In the genomic region with DNA sequence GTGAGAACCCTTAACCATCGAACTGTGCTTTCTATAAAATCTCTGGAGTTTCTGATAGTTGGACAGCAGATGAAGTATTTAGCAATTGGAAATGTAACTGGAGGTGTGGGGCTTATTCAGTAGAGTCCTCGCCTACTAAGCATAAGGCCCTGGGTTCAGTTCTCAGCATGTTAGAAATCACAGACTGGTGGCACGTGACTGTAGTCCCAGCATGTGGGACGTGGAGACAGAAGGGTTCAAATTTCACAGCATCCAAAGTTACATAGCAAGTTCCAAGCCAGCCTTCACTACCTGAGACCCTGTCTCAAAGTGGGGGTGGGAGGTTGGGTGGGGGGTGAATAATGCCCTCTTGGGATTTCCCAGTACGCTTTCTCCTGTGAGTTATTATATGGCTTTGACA, we compare ENCODE assay signal across 10 mouse cellular contexts. TPM values are rescaled to one million over a fixed set of nuclear protein-coding genes. Genes with fewer than 3 reads are reported as not detected.
"Had no signal": no experiment of that assay in that cellular context is flagged by ENCODE, and none has a peak within 500 bp of the region (broad histone marks: within the 10 kb centered on the region; RNA-seq: fewer than 3 reads in every experiment).

No protein-coding gene starts in this region.

- H3K27ac ChIP-seq: liver, embryonic 15.5 days; stomach, embryonic 15.5 days had no signal

- ATAC-seq: lung, postnatal 0 days had no signal

- H3K4me1 ChIP-seq: liver, embryonic 15.5 days; stomach, embryonic 15.5 days had no signal

- H3K36me3 ChIP-seq: liver, embryonic 15.5 days; stomach, embryonic 15.5 days had no signal

- H3K9me3 ChIP-seq: limb, embryonic 10.5 days; liver, embryonic 15.5 days; stomach, embryonic 15.5 days had no signal

- DNase-seq: lung, adult 2 months; thymus, adult 2 months; thymus, postnatal 25 days had no signal

- H3K4me3 ChIP-seq: left cerebral cortex, adult 2 months; limb, embryonic 10.5 days; liver, embryonic 15.5 days; stomach, embryonic 15.5 days had no signal

- H3K9ac ChIP-seq: liver, embryonic 15.5 days; stomach, embryonic 15.5 days had no signal

- H3K27me3 ChIP-seq: liver, embryonic 15.5 days; stomach, embryonic 15.5 days had no signal

- H3K4me2 ChIP-seq: liver, embryonic 11.5 days; liver, embryonic 15.5 days; stomach, embryonic 15.5 days had no signal

RNA-seq across cellular contexts. Expression of a gene that starts 30.9 kb away (rescaled TPM):
- total RNA-seq: monocyte, adult 5-6 weeks had no signal
